Mouse (Mus musculus): ENCODE measurements around the gene 1700001L19Rik.

DNA sequence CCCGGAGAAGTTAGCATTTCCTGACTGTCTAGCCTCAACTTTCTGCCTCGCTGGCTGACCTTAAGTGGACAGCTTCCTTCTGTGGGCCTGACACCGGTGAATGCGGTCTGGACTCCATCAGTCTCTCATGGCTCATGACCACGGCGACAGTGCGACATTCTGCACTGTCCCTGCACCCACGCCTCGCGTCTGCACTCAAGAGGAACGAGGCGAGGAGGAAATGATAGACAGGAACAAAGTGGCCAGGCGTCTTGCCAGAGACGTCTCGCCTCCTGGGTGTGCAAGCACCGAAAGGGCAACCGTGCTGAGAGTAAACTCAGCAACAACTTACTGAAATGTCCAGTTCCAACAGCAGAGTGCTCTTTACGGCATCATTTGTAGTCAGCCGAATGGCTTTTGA is 25.0 kb upstream of the 1700001L19Rik start:
- TF ChIP-seq MYOD1 (IDR thresholded peaks at IDR 0.05; ENCODE audit: control insufficient read depth in 1 of 3, insufficient read length in 2 of 3, low read depth in 2 of 3) (no peak), POLR2A (IDR thresholded peaks at IDR 0.05; ENCODE audit: insufficient read length, low read depth) (no peak), MAX (IDR thresholded peaks at IDR 0.05; ENCODE audit: low read depth) (no peak), CEBPB (IDR thresholded peaks at IDR 0.05; ENCODE audit: insufficient read depth, poor library complexity, severe bottlenecking) (no peak), MYOG (IDR thresholded peaks at IDR 0.05; ENCODE audit: control insufficient read depth in 1 of 3, insufficient read depth in 1 of 3, insufficient read length in 2 of 3, low read depth in 2 of 3) (no peak), USF1 (IDR thresholded peaks at IDR 0.05; ENCODE audit: low read depth) (no peak), TCF3 (IDR thresholded peaks at IDR 0.05; ENCODE audit: insufficient read length, low read depth) (no peak)
